28 mouse cellular contexts compared by ENCODE assay signal in the genomic region with DNA sequence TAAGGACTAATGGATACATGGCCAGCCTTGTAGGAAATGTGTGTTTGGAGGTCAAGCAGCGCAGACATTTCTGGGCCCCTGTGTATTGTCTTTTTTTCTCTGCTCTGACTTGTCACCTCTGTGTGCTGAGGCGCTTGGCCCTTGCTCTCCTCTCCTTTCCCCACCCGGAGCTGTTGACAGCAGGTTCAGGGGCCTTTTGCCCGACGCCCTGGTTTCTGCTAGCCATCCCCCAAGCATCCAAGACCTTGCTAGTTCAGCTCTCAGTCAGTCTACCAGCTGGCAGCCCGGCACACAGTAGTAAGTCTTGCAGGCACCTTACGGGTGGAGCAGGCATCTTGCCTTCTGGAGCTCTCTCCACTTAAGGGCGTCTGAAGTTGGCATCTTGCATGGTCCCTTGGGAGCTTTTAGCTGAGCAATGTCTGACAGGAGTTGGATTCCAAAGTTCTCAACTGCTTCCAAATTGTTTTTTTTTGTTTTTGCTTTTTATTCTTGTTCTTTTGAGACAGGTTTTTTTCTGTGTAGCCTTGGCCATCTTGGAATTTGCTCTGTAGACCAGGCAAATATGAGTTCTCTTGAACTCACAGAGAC. TPM values are rescaled to one million over a fixed set of nuclear protein-coding genes. Genes with fewer than 3 reads are reported as not detected.
DNase-seq lines count a peak whose midpoint lies in the region; ATAC-seq lines count a peak whose summit lies in the region.
"Had no signal": no experiment of that assay in that cellular context is flagged by ENCODE, and none has a peak within 500 bp of the region (broad histone marks: within the 10 kb centered on the region; RNA-seq: fewer than 3 reads in every experiment).

No protein-coding gene starts in this region.

- H3K4me1 ChIP-seq in heart, embryonic 10.5 days: peaks cover 79% of the 10 kb centered on the region
- H3K4me1 ChIP-seq in heart, embryonic 15.5 days (replicated peaks): peaks cover 58% of the 10 kb centered on the region

- H3K9ac ChIP-seq in heart, embryonic 15.5 days: no peak overlapping the region
- H3K9ac ChIP-seq: embryonic facial prominence, embryonic 13.5 days; forebrain, embryonic 12.5 days; limb, embryonic 13.5 days; liver, embryonic 13.5 days; midbrain, embryonic 12.5 days had no signal

- WGBS in heart, embryonic 10.5 days: 41% methylated on average over 8 of the region's 8 CpGs
- WGBS in heart, embryonic 15.5 days: 45% methylated on average over 8 of the region's 8 CpGs

- no peaks in the 10 kb centered on the region for H3K27me3 ChIP-seq in heart, embryonic 10.5 days (ENCODE audit: insufficient read depth, poor library complexity, severe bottlenecking)
- no peaks in the 10 kb centered on the region for H3K27me3 ChIP-seq in heart, embryonic 15.5 days
- H3K27me3 ChIP-seq: embryonic facial prominence, embryonic 13.5 days; forebrain, embryonic 12.5 days; limb, embryonic 13.5 days; liver, embryonic 13.5 days; midbrain, embryonic 12.5 days had no signal

- H3K4me2 ChIP-seq in heart, embryonic 15.5 days: no peak overlapping the region
- H3K4me2 ChIP-seq: embryonic facial prominence, embryonic 13.5 days; forebrain, embryonic 12.5 days; limb, embryonic 13.5 days; liver, embryonic 13.5 days; midbrain, embryonic 12.5 days had no signal

- peak overlapping the region; percentile 70 for H3K27ac ChIP-seq in heart, embryonic 10.5 days
- peak overlapping the region; percentile 73 for H3K27ac ChIP-seq in heart, embryonic 15.5 days
- H3K27ac ChIP-seq: embryonic facial prominence, embryonic 13.5 days; forebrain, embryonic 12.5 days; hindbrain, postnatal 0 days; layer of hippocampus, adult 2 months; limb, embryonic 13.5 days; liver, embryonic 13.5 days; midbrain, embryonic 12.5 days had no signal

- peak; percentile 42 for DNase-seq in adrenal gland, postnatal 10 days
- no peak for DNase-seq in adrenal gland, postnatal 25 days
- peak; percentile 92 for DNase-seq in heart, embryonic 10.5 days (ENCODE audit: low spot score)
- DNase-seq in heart, adult 8-10 months (ENCODE audit: low spot score): no peak
- no peak for DNase-seq in natural killer cell, adult 2 months (ENCODE audit: low spot score in 2 of 2)
- no peak for DNase-seq in lung, postnatal 4 days
- DNase-seq: cerebellum, adult 8-10 months; cerebellum, postnatal 36 days; embryo, embryonic 11 days; kidney, adult 9 months; kidney, postnatal 14 days; layer of hippocampus, postnatal 36 days; liver, embryonic 13.5 days; lung, adult 2 months; lung, postnatal 14 days; right cerebral cortex, postnatal 14 days; spleen, adult 18-20 months; thymus, postnatal 25 days had no signal

- ATAC-seq in heart, embryonic 15.5 days (replicated peaks; ENCODE audit: insufficient number of reproducible peaks, insufficient read depth, low FRiP score, low read depth): 0 out of 2 replicates have a peak, but pooled peaks have one; percentile 57
- ATAC-seq: CD4-positive, CD25-positive, alpha-beta regulatory T cell, adult 4 months; hindbrain, postnatal 0 days; intestine, embryonic 16.5 days had no signal

- no peaks in the 10 kb centered on the region for H3K9me3 ChIP-seq in heart, embryonic 10.5 days
- no peaks in the 10 kb centered on the region for H3K9me3 ChIP-seq in heart, embryonic 15.5 days (replicated peaks)
- H3K9me3 ChIP-seq: embryonic facial prominence, embryonic 13.5 days; forebrain, embryonic 12.5 days; limb, embryonic 13.5 days; liver, embryonic 13.5 days; midbrain, embryonic 12.5 days had no signal

- peak overlapping the region; percentile 5; the same call in 1 of the 2 replicates for H3K4me3 ChIP-seq in heart, embryonic 10.5 days
- H3K4me3 ChIP-seq in heart, embryonic 15.5 days: no peak overlapping the region
- H3K4me3 ChIP-seq: embryonic facial prominence, embryonic 13.5 days; erythroblast, embryonic 14.5 days; forebrain, embryonic 12.5 days; layer of hippocampus, adult 2 months; limb, embryonic 13.5 days; liver, embryonic 13.5 days; midbrain, embryonic 12.5 days had no signal

- peaks cover 5% of the 10 kb centered on the region; the same call in 1 of the 2 replicates for H3K36me3 ChIP-seq in heart, embryonic 10.5 days
- H3K36me3 ChIP-seq in heart, embryonic 15.5 days: no peaks in the 10 kb centered on the region
- H3K36me3 ChIP-seq: midbrain, embryonic 12.5 days had no signal

RNA-seq across cellular contexts. Expression of gene Ccdc6, which starts 17.2 kb away (rescaled TPM):
- 10 to 100 TPM; 46.9 to 56.7 TPM for total RNA-seq in adrenal gland, postnatal 10 days (2021)
- 50.0 and 67.8 TPM in 2 replicates for total RNA-seq in adrenal gland, postnatal 25 days (2021)
- polyA plus RNA-seq in heart, embryonic 10.5 days (2016; fragmentation: Nextera tagmentation; extraction: Ambion mirVana): 14.6 and 16.0 TPM in 2 replicates
- 10 to 100 TPM; 23.3 to 28.6 (median 24.9) TPM for total RNA-seq in heart, adult 8-10 months (2022)
- 13.8 and 15.7 TPM in 2 replicates for polyA plus RNA-seq in heart, embryonic 15.5 days (2015; fragmentation: Nextera tagmentation; extraction: Ambion mirVana)

Comparison
In these comparisons a context has a peak if more than half of its experiments do, and no peak if none do; other contexts are left out.
1. DNase-seq: peak in adrenal gland, postnatal 10 days (single experiment) and heart, embryonic 10.5 days (single experiment); none in adrenal gland, postnatal 25 days (single experiment), heart, adult 8-10 months (single experiment), natural killer cell, adult 2 months (0 of 2) and lung, postnatal 4 days (0 of 2).